Comparison of ENCODE assay signal across 7 mouse cellular contexts in genomic region chr7:141327469-141328372, GRCm38 (mm10). TPM values are rescaled to one million over a fixed set of nuclear protein-coding genes. Genes with fewer than 3 reads are reported as not detected.
DNase-seq lines count a peak whose midpoint lies in the region; ATAC-seq and TF ChIP-seq lines count a peak whose summit lies in the region.

Deaf1 (minus strand) TSS chr7:141327690.
Tmem80 (plus strand) TSS chr7:141327739.

- H3K4me2 ChIP-seq in embryonic facial prominence, embryonic 13.5 days = peak within 1 kb of the TSS; percentile 96
- peak within 1 kb of the TSS; percentile 97 for H3K4me2 ChIP-seq in limb, embryonic 12.5 days
- H3K4me2 ChIP-seq in midbrain, embryonic 15.5 days = peak within 1 kb of the TSS; percentile 95

- peak within 1 kb of the TSS; percentile 97 for H3K9ac ChIP-seq in embryonic facial prominence, embryonic 13.5 days
- peak within 1 kb of the TSS; percentile 95 for H3K9ac ChIP-seq in limb, embryonic 12.5 days (replicated peaks)
- H3K9ac ChIP-seq in midbrain, embryonic 15.5 days = peak within 1 kb of the TSS; percentile 91

- under 1% methylated on average over 105 of the region's 105 CpGs for WGBS in embryonic facial prominence, embryonic 13.5 days
- under 1% methylated on average over 105 of the region's 105 CpGs for WGBS in kidney, adult 2 months
- WGBS in limb, embryonic 12.5 days = under 1% methylated on average over 105 of the region's 105 CpGs
- under 1% methylated on average over 105 of the region's 105 CpGs for WGBS in midbrain, embryonic 15.5 days
- WGBS in spleen, adult 2 months = under 1% methylated on average over 105 of the region's 105 CpGs

- peaks cover 24% of the 10 kb centered on the region for H3K36me3 ChIP-seq in embryonic facial prominence, embryonic 13.5 days
- no peaks in the 10 kb centered on the region for H3K36me3 ChIP-seq in kidney, adult 2 months (ENCODE audit: control insufficient read depth, insufficient read depth, low read length)
- peaks cover 26% of the 10 kb centered on the region for H3K36me3 ChIP-seq in limb, embryonic 12.5 days
- 0 out of 2 replicates have a peak, but pooled peaks cover 4% of the 10 kb centered on the region for H3K36me3 ChIP-seq in midbrain, embryonic 15.5 days (replicated peaks)
- peaks cover 10% of the 10 kb centered on the region for H3K36me3 ChIP-seq in spleen, adult 2 months (ENCODE audit: control insufficient read depth, insufficient read depth, low read length)

- H3K4me3 ChIP-seq in embryonic facial prominence, embryonic 13.5 days = peak within 1 kb of the TSS; percentile 65
- peak within 1 kb of the TSS; percentile 72 for H3K4me3 ChIP-seq in kidney, adult 2 months (ENCODE audit: insufficient read depth, low read depth, low read length)
- H3K4me3 ChIP-seq in limb, embryonic 12.5 days (replicated peaks) = peak within 1 kb of the TSS; percentile 63
- peak within 1 kb of the TSS; percentile 69 for H3K4me3 ChIP-seq in midbrain, embryonic 15.5 days
- peak within 1 kb of the TSS; percentile 90 for H3K4me3 ChIP-seq in spleen, adult 2 months (ENCODE audit: extremely low read depth, insufficient read depth, insufficient read length)

- ATAC-seq in embryonic facial prominence, embryonic 13.5 days (ENCODE audit: insufficient number of reproducible peaks, insufficient read depth, low FRiP score, low TSS enrichment, low read depth) = peak; percentile 95
- peak; percentile 95 for ATAC-seq in limb, embryonic 12.5 days (ENCODE audit: insufficient number of reproducible peaks, insufficient read depth, low FRiP score, low TSS enrichment, low read depth)
- peak; percentile 97 for ATAC-seq in midbrain, embryonic 15.5 days (replicated peaks)

- peaks cover 31% of the 10 kb centered on the region for H3K4me1 ChIP-seq in embryonic facial prominence, embryonic 13.5 days
- peaks cover 20% of the 10 kb centered on the region for H3K4me1 ChIP-seq in kidney, adult 2 months (ENCODE audit: control insufficient read depth, insufficient read depth, low read length)
- H3K4me1 ChIP-seq in limb, embryonic 12.5 days (replicated peaks) = peaks cover 23% of the 10 kb centered on the region
- H3K4me1 ChIP-seq in midbrain, embryonic 15.5 days = peaks cover 36% of the 10 kb centered on the region
- peaks cover 12% of the 10 kb centered on the region for H3K4me1 ChIP-seq in spleen, adult 2 months (ENCODE audit: control insufficient read depth, insufficient read depth, insufficient read length)

- DNase-seq in adrenal gland, postnatal 36 days = peak; percentile 99
- peak; percentile 99 for DNase-seq in heart, adult 18-20 months
- peak; percentile 99 for DNase-seq in kidney, adult 2 months
- DNase-seq in spleen, adult 2 months (ENCODE audit: low read depth in 1 of 2, low spot score in 2 of 2) = peak; percentile 95 to 99

- no peak for TF ChIP-seq CTCF in kidney, adult 2 months (conservative IDR thresholded peaks at IDR 0.05; ENCODE audit: insufficient read depth, insufficient read length, low read depth, low read length)
- no peak for TF ChIP-seq CTCF in spleen, adult 2 months (IDR thresholded peaks at IDR 0.05; ENCODE audit: extremely low read depth, insufficient read depth, insufficient read length, insufficient replicate concordance)

- H3K27ac ChIP-seq in embryonic facial prominence, embryonic 13.5 days = peak within 1 kb of the TSS; percentile 100
- peak within 1 kb of the TSS; percentile 100 for H3K27ac ChIP-seq in kidney, adult 2 months (ENCODE audit: insufficient read depth, low read depth, low read length)
- H3K27ac ChIP-seq in limb, embryonic 12.5 days = peak within 1 kb of the TSS; percentile 99
- H3K27ac ChIP-seq in midbrain, embryonic 15.5 days = peak within 1 kb of the TSS; percentile 99
- peak within 1 kb of the TSS; percentile 94 for H3K27ac ChIP-seq in spleen, adult 2 months (ENCODE audit: insufficient read depth, low read length)

- no peaks in the 10 kb centered on the region for H3K27me3 ChIP-seq in embryonic facial prominence, embryonic 13.5 days
- no peaks in the 10 kb centered on the region for H3K27me3 ChIP-seq in kidney, adult 2 months (replicated peaks; ENCODE audit: control insufficient read depth, insufficient read depth, low read length)
- H3K27me3 ChIP-seq in limb, embryonic 12.5 days = no peaks in the 10 kb centered on the region
- no peaks in the 10 kb centered on the region for H3K27me3 ChIP-seq in midbrain, embryonic 15.5 days (replicated peaks)
- no peaks in the 10 kb centered on the region for H3K27me3 ChIP-seq in spleen, adult 2 months (ENCODE audit: control insufficient read depth, insufficient read depth, low read length)

- peak; percentile 87 for TF ChIP-seq POLR2A in kidney, adult 2 months (IDR thresholded peaks at IDR 0.05; ENCODE audit: low read depth, low read length)
- TF ChIP-seq POLR2A in spleen, adult 2 months (IDR thresholded peaks at IDR 0.05; ENCODE audit: low read depth, low read length) = peak; percentile 98

- H3K9me3 ChIP-seq in embryonic facial prominence, embryonic 13.5 days = no peaks in the 10 kb centered on the region
- H3K9me3 ChIP-seq in limb, embryonic 12.5 days = no peaks in the 10 kb centered on the region
- no peaks in the 10 kb centered on the region for H3K9me3 ChIP-seq in midbrain, embryonic 15.5 days

RNA-seq across cellular contexts. Expression of gene Deaf1, which starts in this region (rescaled TPM):
- total RNA-seq in adrenal gland, postnatal 36 days (2021) = 10 to 100 TPM; 25.8 to 37.5 TPM
- 81.1 and 83.3 TPM in 2 replicates for polyA plus RNA-seq in embryonic facial prominence, embryonic 13.5 days (2015; fragmentation: Nextera tagmentation; extraction: Ambion mirVana)
- 10 to 100 TPM; 11.7 to 12.6 TPM for total RNA-seq in heart, adult 18-20 months (2021)
- polyA plus RNA-seq in kidney, adult 2 months (2012; rRNA removed) = 25.4 and 26.8 TPM in 2 replicates
- polyA plus RNA-seq in limb, embryonic 12.5 days (2016; fragmentation: Nextera tagmentation; extraction: Ambion mirVana) = 61.8 and 66.5 TPM in 2 replicates
- polyA plus RNA-seq in midbrain, embryonic 15.5 days (2015; fragmentation: Nextera tagmentation; extraction: Ambion mirVana) = 224 and 234 TPM in 2 replicates
- 15.3 and 15.9 TPM in 2 replicates for polyA plus RNA-seq in spleen, adult 2 months (2012; rRNA removed)

RNA-seq across cellular contexts. Expression of gene Tmem80, which starts in this region (rescaled TPM):
- 10 to 100 TPM; 23.9 to 27.1 TPM for total RNA-seq in adrenal gland, postnatal 36 days (2021)
- polyA plus RNA-seq in embryonic facial prominence, embryonic 13.5 days (2015; fragmentation: Nextera tagmentation; extraction: Ambion mirVana) = 57.7 and 58.0 TPM in 2 replicates
- total RNA-seq in heart, adult 18-20 months (2021) = 10 to 100 TPM; 14.6 to 15.7 TPM
- 53.7 and 61.4 TPM in 2 replicates for polyA plus RNA-seq in kidney, adult 2 months (2012; rRNA removed)
- polyA plus RNA-seq in limb, embryonic 12.5 days (2016; fragmentation: Nextera tagmentation; extraction: Ambion mirVana) = 50.7 and 52.0 TPM in 2 replicates
- polyA plus RNA-seq in midbrain, embryonic 15.5 days (2015; fragmentation: Nextera tagmentation; extraction: Ambion mirVana) = 63.0 and 63.3 TPM in 2 replicates
- polyA plus RNA-seq in spleen, adult 2 months (2012; rRNA removed) = 32.4 and 37.0 TPM in 2 replicates

Comparison
In these comparisons a context has a peak if more than half of its experiments do, and no peak if none do; other contexts are left out.
1. Peak in every context shown above with its lines: DNase-seq, ATAC-seq, H3K4me3 ChIP-seq and H3K27ac ChIP-seq.